Mouse (Mus musculus) liver, adult 2 months (tissue): ENCODE measurements around the gene Il17rb. TPM values are rescaled to one million over a fixed set of nuclear protein-coding genes. Genes with fewer than 3 reads are reported as not detected.
A peak's percentile ranks its signal among the peaks of the same experiment; 100 is the strongest.

Source experiments
- DNase-seq: peaks from one replicate; pipeline ENCODE4 v3.0.0-alpha.2; 2011; ENCODE audit warnings: low read depth, low spot score; ENCODE audit errors: extremely low read depth
- H3K27ac ChIP-seq: fragments of 200-500 bp; replicated peaks from 2 replicates; pipeline ENCODE4 v1.5.1; 2012; ENCODE audit warnings: low read depth, mild to moderate bottlenecking, control low read depth, inconsistent platforms, low read length; ENCODE audit not compliant: insufficient read depth
- H3K27me3 ChIP-seq: fragments of 200-500 bp; 2 replicates; pipeline ENCODE4 v1.6.1; 2012; ENCODE audit warnings: mild to moderate bottlenecking, moderate library complexity, low read length, inconsistent platforms; ENCODE audit not compliant: control insufficient read depth, insufficient read depth
- H3K36me3 ChIP-seq: fragments of 200-500 bp; 2 replicates; pipeline ENCODE4 v1.6.1; 2012; ENCODE audit warnings: low read length, inconsistent platforms; ENCODE audit not compliant: control insufficient read depth, insufficient read depth
- H3K4me1 ChIP-seq: fragments of 200-500 bp; 2 replicates; pipeline ENCODE4 v1.6.1; 2011; ENCODE audit warnings: low read length; ENCODE audit not compliant: control insufficient read depth, insufficient read depth
- H3K4me3 ChIP-seq: fragments of 200-500 bp; 2 replicates; pipeline ENCODE4 v1.5.1; 2011; ENCODE audit warnings: low read depth, mild to moderate bottlenecking, control low read depth, low read length, moderate library complexity; ENCODE audit not compliant: insufficient read depth
- H3K79me2 ChIP-seq: fragments of 200-500 bp; 2 replicates; pipeline ENCODE4 v1.6.1; 2012; ENCODE audit warnings: inconsistent platforms, mild to moderate bottlenecking, low read length, moderate library complexity; ENCODE audit not compliant: control insufficient read depth, insufficient read depth
- H3K9ac ChIP-seq: fragments of 200-500 bp; 2 replicates; pipeline ENCODE4 v1.6.1; 2012; ENCODE audit warnings: low read depth, mild to moderate bottlenecking, control low read depth, inconsistent platforms, low read length
- CTCF ChIP-seq: fragments of 200-500 bp; IDR thresholded peaks from 2 replicates; pipeline ENCODE4 v1.5.1; 2011; ENCODE audit warnings: low read depth, low read length, control low read depth
- POLR2A ChIP-seq: fragments of 200-500 bp; IDR thresholded peaks from 2 replicates; pipeline ENCODE4 v1.6.1; 2011; ENCODE audit warnings: low read length, control low read depth; ENCODE audit not compliant: insufficient read depth; ENCODE audit errors: extremely low read depth
- WGBS: fragments of 180-500 bp; shearing (Covaris S2); methylation state at CpG from one replicate; pipeline ENCODE4 v1.1.7; 2018; 5-methylcytosine and 5-hydroxymethylcytosine counted together
- polyA plus RNA-seq: library from polyadenylated mRNA; depleted of rRNA; stranded (reverse); fragments of >200 nt; gene quantifications from 2 replicates; pipeline ENCODE4 v1.2.3, GENCODE M21; 2012
- total RNA-seq: library from RNA; depleted of rRNA; stranded (reverse); fragments of >200 nt; gene quantifications from 2 replicates; pipeline ENCODE4 v1.2.3, GENCODE M21; 2014

Gene Il17rb
- total and polyA plus RNA-seq, 2 experiments: 7.7 to 8.2 TPM

- H3K4me3 ChIP-seq: peak overlapping the region; percentile 22
- peak; percentile 92 for DNase-seq
- H3K36me3 ChIP-seq: 0 out of 2 replicates have a peak, but pooled peaks cover 2% of the 10 kb centered on the region
- peak overlapping the region; percentile 89 for H3K27ac ChIP-seq
- peaks cover 9% of the 10 kb centered on the region; the same call in 1 of the 2 replicates for H3K79me2 ChIP-seq
- TF ChIP-seq CTCF (no peak), POLR2A (no peak)
- H3K27me3 ChIP-seq: no peaks in the 10 kb centered on the region
- WGBS: 17% methylated on average over 10 of the region's 10 CpGs
- peaks cover 38% of the 10 kb centered on the region for H3K4me1 ChIP-seq
- H3K9ac ChIP-seq: peak overlapping the region; percentile 39; the same call in 1 of the 2 replicates
Measured at GRCm38 (mm10) chr14:30011886-30012560, 3.3 kb upstream of the Il17rb start.

DNA sequence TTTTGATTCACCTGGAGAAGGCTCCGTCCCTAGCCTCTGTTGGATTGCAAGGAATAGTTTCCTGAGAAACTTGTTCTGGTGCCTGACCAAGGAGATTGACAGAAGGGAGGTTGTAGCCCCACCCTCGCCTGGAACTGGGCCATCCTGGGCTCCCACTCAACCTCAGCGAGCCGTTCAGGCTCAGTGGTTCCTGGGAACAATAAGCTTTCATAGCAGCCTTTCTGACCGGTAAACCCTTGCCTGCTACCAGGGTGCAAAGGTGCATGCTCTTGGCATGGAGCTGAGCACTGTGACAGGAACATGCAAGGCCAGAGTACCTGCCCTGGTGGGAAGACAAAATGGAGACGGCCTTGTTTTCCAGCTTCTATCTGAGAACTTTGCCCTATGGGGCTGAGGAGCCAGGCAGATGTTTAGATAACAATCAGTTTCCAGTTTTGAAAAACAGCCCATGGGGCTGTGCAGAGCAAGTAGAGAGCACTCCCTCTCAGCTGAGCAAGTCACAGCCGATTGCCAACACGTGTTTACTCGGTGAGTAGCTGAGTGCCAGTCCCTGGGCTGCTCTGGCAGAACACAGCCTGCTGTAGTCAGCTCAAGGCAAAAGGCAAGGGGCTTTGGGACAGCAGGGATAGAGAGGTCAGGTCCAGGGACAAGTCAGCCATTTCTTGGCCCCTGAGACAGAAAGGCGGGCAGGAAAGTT is 1.3 kb upstream of the Il17rb start:
- Histone ChIP-seq H3K36me3 (0 out of 2 replicates have a peak, but pooled peaks cover 2% of the 10 kb centered on the region), H3K27me3 (no peaks in the 10 kb centered on the region), H3K79me2 (peaks cover 9% of the 10 kb centered on the region; the same call in 1 of the 2 replicates), H3K4me3 (peak overlapping the region; percentile 87), H3K27ac (peak overlapping the region; percentile 89), H3K9ac (peak overlapping the region; percentile 94), H3K4me1 (peaks cover 26% of the 10 kb centered on the region)
- DNase-seq: peak; percentile 100
- TF ChIP-seq POLR2A: 0 out of 2 replicates have a peak, but pooled peaks have one; percentile 48
- no peak for TF ChIP-seq CTCF
- WGBS: 15% methylated on average over 10 of the region's 10 CpGs

DNA sequence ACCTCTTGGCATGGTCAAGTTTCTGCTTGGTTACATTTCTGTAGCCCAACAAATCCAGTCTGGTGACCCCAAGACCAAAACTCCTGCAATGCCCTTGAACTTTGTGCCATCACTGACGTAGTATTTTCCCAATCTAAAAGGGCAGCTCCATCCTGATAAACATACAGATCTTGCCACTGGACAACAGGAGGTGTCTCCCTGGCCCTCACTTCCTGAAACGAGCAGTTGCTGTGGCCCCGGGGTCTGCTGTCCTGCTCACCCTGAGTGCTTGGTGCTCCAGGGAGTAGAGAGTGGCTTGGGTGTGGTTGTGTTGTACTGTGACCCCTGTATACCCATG is 9.3 kb downstream of the Il17rb start:
- Histone ChIP-seq H3K27me3 (no peaks in the 10 kb centered on the region), H3K4me3 (no peak overlapping the region), H3K79me2 (no peaks in the 10 kb centered on the region), H3K36me3 (peaks cover 6% of the 10 kb centered on the region; the same call in 1 of the 2 replicates), H3K9ac (0 out of 2 replicates have a peak overlapping the region, but pooled peaks have one; percentile 6), H3K4me1 (peaks cover 38% of the 10 kb centered on the region), H3K27ac (peak overlapping the region; percentile 66)
- no peak for TF ChIP-seq CTCF
- no peak for TF ChIP-seq POLR2A
- 13% methylated on average over 3 of the region's 3 CpGs for WGBS
- DNase-seq: peak; percentile 85

DNA sequence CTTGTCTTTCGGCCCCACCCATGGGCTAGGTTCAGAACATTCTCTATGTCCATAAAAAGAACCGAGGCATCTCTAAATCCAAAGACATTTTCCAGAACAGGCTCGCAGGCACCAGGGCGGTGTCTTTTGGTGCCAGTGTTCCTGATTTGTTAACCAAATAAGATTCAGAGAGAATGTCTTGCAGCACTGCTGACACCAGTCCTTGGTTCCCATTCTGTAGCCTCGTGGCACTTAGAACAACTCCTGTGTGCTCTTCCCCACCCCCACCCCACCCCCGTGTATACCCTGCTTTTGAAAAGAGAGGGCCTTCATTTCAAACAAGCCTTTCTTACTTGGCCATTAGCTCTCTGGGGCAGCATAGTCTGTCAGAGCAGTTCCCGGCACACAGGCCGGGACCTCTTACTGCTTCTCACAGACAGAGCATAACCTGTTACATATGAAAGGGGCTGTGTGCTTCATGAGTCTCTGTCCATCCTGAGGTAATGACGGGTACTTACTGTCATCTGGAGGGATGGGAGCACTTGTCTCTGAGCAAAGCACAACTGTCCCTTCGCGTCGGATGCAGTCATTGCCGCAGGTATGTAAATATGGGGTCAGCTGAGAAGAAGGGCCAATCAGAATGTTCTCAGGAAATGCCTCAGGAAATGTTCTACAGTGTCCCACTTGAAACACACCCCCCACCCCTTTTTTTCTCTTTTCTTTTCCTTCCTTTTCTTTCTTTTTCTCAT is 9.8 kb downstream of the Il17rb start:
- 54% methylated on average over 13 of the region's 13 CpGs for WGBS

DNA sequence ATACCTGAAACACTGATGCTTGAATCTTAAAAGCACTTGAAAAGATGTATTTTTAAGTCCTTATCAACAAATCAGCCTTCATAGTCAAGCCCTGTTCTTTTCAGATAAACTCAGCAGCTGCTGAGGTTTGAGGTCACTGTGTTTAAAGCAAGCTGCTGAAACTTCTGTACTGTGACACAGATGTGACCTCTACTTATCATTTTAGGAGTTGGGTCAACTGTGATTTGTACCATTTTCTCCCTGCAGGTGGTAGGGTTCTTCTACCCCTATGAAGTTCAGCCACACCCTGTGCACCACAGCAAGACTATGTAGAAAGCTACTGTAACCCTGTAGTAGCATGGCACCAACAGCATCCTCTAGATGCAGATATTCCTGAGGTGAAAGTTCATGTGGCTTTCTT is 11.4 kb downstream of the Il17rb start:
- peak; percentile 59 for DNase-seq
- H3K9ac ChIP-seq: no peak overlapping the region
- peaks cover 14% of the 10 kb centered on the region for H3K36me3 ChIP-seq
- H3K4me3 ChIP-seq: no peak overlapping the region
- peaks cover 38% of the 10 kb centered on the region for H3K4me1 ChIP-seq
- H3K27ac ChIP-seq: peak overlapping the region; percentile 95
- H3K27me3 ChIP-seq: no peaks in the 10 kb centered on the region
- H3K79me2 ChIP-seq: no peaks in the 10 kb centered on the region
- TF ChIP-seq POLR2A: no peak
- no peak for TF ChIP-seq CTCF

More for the DNA sequence above, 9.8 kb downstream of the Il17rb start:
- H3K27ac ChIP-seq: peak overlapping the region; percentile 66
- TF ChIP-seq POLR2A: no peak
- no peak for TF ChIP-seq CTCF
- peak overlapping the region; percentile 52; the same call in 1 of the 2 replicates for H3K9ac ChIP-seq
- H3K27me3 ChIP-seq: no peaks in the 10 kb centered on the region
- peaks cover 38% of the 10 kb centered on the region for H3K4me1 ChIP-seq
- DNase-seq: no peak
- peak overlapping the region; percentile 10 for H3K4me3 ChIP-seq
- H3K79me2 ChIP-seq: no peaks in the 10 kb centered on the region
- peaks cover 11% of the 10 kb centered on the region for H3K36me3 ChIP-seq
